Mouse (Mus musculus) cerebellum, adult (tissue): Measurements from ENCODE around the gene Rusc1.
"Not testable (repeated sequence)": the region's sequence is repeated elsewhere in the genome, so short reads cannot be mapped to it uniquely, and the experiment has no call there.

ENCODE experiments used
- ATAC-seq: cut with Nextera tagmentation; 2 replicates; pipeline ENCODE4 v1.9.2; 2017; ENCODE audit warnings: mild to moderate bottlenecking, moderate library complexity, mixed read lengths; ENCODE audit not compliant: insufficient number of reproducible peaks, low FRiP score, low TSS enrichment

Gene Rusc1

GRCm38 (mm10) chr3:89094021-89094420 lies 910 bp upstream of the Rusc1 start:
- ATAC-seq = no peak

GRCm38 (mm10) chr3:89092509-89093090 lies 511 bp downstream of the Rusc1 start:
- ATAC-seq = no peak; the same call in 1 of the 2 replicates

GRCm38 (mm10) chr3:89091811-89092508 lies 1.2 kb downstream of the Rusc1 start:
- ATAC-seq = no peak

- ATAC-seq = peak; percentile 36
Observed at GRCm38 (mm10) chr3:89090694-89091655, 2.1 kb downstream of the Rusc1 start.

GRCm38 (mm10) chr3:89089882-89090591 lies 3.1 kb downstream of the Rusc1 start:
- peak; percentile 76 for ATAC-seq

GRCm38 (mm10) chr3:89088974-89089373 lies 4.1 kb downstream of the Rusc1 start:
- ATAC-seq = no peak

- ATAC-seq = no peak
Observed at GRCm38 (mm10) chr3:89087338-89088110, 5.6 kb downstream of the Rusc1 start.

- ATAC-seq = no peak
Observed at GRCm38 (mm10) chr3:89084654-89085190, 8.4 kb downstream of the Rusc1 start.

- ATAC-seq = no peak
Observed at GRCm38 (mm10) chr3:89084133-89084532, 9.0 kb downstream of the Rusc1 start.

- ATAC-seq = not testable (repeated sequence)
Observed at GRCm38 (mm10) chr3:89082287-89082686, 10.8 kb downstream of the Rusc1 start.

- no peak for ATAC-seq
Observed at GRCm38 (mm10) chr3:89077383-89077782, 15.7 kb downstream of the Rusc1 start.

GRCm38 (mm10) chr3:89067265-89067664 lies 25.8 kb downstream of the Rusc1 start:
- ATAC-seq = no peak

- no peak for ATAC-seq
Observed at GRCm38 (mm10) chr3:89061696-89062095, 31.4 kb downstream of the Rusc1 start.

GRCm38 (mm10) chr3:89058783-89059182 lies 34.3 kb downstream of the Rusc1 start:
- ATAC-seq = no peak

GRCm38 (mm10) chr3:89058361-89058760 lies 34.8 kb downstream of the Rusc1 start:
- no peak for ATAC-seq

GRCm38 (mm10) chr3:89043359-89043758 lies 49.8 kb downstream of the Rusc1 start:
- ATAC-seq = no peak
